Mouse (Mus musculus): ENCODE measurements around the gene Herc3.
A peak's percentile ranks its signal among the peaks of the same experiment; 100 is the strongest.
"Not testable (repeated sequence)": the region's sequence is repeated elsewhere in the genome, so short reads cannot be mapped to it uniquely, and the experiment has no call there.

Herc3 gene

DNA sequence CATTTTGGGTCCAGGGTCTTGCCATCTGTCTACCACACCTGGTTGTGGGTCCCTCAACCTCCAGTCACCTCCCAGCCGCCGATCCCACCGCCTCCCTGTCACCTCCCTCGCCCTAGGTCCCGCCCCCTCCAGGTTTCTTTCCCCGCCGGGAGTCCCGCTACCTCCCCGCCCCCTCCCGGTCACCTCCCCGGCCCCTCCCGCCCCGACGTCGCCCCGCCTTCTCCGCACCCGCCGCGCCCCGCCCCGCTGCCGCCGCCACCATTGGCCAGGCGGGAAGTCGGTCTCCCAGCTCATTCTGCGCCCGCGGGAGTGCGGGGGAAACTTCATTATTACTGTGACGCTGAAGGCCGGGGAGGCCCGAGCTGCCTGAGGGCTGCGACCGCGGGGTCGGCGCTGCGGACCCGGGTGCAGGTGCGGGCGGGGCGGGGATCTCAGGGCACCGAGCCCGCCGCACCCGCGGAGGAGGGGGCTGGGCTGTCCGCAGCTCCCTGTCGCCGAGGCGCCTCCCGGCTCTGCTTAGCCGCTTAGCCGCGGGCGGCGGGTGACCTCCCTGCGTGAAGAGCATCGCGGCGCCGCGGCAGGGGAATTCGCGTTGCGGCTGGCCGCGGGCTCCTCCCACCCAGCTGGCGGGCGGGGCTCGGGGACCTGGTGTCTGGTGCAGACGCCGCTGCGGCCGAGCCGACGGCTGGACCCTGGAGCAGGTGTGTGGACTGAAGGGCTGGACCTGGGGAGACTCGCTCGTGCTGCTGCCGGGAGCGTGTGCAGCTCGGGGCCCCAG, at the start of gene Herc3:
Gene Herc3, plus strand, starts transcription at position 234 of the 778 bp plus-strand sequence.
- DNase-seq = peak; percentile 83

- DNase-seq = no peak
Observed at GRCm38 (mm10) chr6:58801394-58801793, 29.9 kb upstream of the Herc3 start.

DNA sequence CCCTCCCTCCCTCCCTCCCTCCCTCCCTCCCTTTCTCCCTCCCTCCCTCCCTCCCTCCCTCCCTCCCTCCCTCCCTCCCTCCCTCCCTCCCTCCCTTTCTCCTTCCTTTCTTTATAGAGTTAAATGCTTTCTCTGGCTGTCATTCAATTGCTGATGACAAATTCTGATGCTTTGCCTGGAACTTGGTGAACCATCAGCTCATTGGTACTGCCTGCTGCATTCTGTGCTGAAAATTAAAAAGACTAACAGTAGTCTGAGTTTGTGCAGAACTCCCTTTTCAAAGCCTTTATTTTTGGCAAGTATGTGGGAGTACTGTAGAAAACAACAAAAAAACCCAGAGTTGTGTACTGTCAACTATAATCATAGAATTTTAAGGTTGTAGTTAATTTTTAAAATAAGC, 16.9 kb upstream of the Herc3 start:
- DNase-seq = no peak

GRCm38 (mm10) chr6:58817037-58817436, 14.2 kb upstream of the Herc3 start:
- not testable (repeated sequence) for DNase-seq

GRCm38 (mm10) chr6:58825619-58826018, 5.6 kb upstream of the Herc3 start:
- peak; percentile 70 for DNase-seq

DNA sequence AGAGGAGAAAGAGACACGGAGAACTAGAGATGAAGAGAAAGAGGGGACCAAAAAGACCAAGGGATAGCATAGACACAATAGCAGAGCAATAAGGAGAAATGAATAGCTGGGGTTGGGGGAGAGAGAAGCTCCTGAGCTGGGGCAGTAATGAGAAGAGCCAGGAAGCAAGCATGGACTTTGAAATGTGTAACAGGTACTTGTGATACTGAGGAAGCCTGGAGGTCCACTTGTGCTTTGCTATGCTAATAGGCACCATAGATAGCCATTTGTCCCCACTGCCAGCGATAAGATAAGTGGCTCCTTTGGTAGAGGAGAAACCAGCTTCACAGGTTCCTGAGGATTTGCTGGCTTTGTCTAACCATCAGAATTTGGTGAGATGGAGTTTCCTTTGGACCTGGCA, 5.2 kb upstream of the Herc3 start:
- DNase-seq = no peak

DNA sequence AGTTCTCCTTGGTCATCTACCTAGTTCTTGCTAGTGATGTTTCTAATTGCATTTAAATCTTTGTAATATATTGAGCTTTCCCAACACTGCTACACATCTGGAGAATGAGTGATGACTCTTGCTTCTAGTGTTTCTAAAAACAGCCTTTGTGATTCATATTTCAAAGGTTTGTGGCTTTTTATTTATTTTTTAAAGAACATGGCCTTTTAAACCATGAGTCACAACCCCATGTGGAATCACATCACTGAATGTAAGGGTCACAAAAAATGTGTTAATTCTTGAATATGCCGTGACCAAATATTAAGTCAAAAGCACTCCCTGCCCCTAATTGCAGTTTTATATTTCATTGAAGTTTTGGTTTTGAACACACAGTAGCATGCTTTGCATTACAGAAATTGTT, 2.7 kb upstream of the Herc3 start:
- no peak for DNase-seq

DNA sequence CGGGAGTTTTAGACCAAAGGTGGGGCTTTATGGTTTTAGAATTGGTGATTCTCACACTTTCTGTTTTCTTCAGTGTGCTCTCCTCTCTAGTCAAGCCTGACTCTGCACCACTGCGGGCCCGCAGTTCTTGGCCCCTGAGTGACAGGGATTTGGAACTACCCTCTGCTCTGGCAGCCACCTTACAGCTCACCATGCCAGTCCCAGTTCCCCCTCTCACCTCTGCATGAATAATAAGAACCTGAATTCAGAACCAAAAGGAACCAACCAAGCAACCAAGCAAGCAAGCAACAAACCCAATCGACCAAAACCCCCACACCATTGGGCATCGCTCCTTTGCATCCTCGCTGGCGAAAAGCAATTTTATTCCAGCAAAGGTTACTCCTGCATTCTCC, 429 bp upstream of the Herc3 start:
- no peak for DNase-seq

DNA sequence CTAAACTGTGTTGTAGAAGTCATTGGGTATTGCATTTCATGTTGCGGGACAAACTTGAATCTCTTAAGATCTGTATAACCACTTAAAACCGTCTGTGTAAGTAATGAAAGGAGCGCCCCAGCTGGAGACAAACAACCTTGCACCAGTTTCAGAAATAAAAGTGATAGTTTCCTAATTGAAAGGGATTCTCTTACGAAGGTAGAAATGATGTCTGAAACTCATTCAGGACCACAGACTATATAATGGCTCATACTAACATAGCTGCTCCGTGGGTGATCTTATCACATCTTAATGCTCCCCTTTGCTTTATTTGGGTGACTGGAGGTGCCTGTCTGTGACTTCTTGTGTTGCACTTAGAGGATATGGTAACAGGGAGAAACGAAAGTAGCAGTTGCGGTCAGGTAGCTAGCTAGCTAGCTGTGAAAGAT, 1.3 kb downstream of the Herc3 start:
- peak; percentile 56 for DNase-seq

DNA sequence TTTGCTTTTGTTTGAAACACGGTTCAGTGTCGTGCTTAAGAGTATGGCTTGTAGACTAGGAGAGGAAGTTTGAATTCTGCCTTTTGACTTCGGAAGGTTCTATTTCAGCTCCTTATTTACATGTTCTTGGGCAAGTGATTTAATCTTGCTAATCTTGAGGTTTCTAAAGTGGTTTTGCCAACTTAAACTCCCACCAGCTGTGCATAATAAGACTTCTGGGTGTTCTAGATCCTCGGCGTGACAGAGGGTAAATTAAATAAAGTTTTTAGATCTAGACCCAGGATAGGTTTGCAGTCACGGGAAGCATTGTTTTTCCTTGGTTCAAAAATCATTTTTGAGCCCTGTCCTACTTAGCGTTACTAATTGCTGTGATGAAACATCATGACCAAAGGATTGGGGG, 3.2 kb downstream of the Herc3 start:
- no peak for DNase-seq

DNA sequence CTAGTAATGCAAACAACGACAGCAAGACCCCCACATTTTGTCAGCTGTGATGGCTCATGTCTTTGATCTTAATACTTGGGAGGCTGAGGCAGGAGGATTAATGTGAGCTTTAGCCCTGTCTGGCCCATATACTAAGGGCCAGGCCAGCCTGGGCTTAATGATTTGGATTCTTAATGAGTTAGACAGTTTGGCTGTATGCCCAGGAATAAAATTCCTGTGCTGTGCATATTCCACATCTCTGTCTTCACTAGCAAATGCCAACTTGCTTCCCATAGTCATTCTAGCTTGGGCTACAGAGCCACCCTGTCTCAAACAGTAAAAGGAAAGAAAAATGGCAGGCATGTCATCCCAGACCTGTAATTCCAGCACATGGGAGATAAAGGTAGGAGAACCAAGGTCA, 4.3 kb downstream of the Herc3 start:
- DNase-seq = peak; percentile 63

DNA sequence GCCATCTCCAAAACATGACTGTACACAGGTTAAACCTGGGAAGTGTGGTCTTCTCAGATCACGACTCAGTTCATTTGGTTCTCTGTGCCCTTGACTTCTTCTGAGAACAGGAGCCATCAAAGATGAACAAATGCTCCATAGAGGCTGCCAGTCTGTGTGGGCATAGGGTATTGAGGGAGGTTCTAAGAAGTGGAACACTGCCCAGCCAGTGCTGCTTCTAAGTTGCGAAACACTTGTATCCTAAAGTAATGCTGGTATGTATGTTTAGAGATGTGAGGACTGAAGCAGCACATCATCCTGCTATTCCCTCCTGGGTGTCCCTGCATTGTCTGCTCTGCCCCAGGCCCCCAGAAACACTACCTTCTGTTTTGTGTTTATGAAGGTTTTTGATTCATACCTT, 5.2 kb downstream of the Herc3 start:
- no peak for DNase-seq

DNA sequence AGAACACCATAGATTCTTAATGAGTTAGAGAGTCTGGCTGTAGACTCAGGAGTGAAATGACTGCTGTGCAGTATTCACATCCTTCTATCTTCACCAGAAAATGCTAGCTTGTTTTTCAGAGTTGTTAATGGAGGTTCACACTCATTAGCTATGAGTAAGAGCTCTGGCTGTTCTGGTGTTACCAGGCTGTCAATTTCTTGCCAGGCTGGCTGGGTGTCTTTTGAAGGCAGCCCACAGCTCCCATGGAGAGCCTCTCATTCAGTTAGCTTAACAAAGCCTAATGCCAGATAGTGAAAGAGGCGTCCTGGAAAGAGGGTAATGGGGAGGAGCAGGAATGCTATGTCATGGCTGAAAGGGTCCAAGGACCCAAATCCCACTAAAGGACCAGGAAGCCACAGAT, 6.7 kb downstream of the Herc3 start:
- no peak for DNase-seq

DNA sequence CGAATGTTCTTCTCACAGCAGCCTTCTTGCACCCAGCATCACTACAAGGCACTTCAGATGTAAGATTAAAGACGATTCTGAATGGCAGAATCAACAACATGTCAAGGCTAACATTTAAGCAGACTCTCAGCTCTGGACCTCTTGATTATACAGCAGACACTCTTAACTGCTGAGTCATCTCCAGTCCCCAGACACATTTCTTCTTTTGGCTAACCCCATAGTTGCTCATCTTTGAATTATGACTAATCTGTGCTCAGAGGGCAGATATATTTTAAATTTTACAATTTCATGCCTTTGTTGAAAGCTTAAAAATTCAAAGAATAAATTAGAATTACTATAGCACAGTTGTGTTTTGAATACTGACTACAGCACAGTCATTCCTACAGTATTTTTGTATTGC, 9.9 kb downstream of the Herc3 start:
- no peak for DNase-seq

DNA sequence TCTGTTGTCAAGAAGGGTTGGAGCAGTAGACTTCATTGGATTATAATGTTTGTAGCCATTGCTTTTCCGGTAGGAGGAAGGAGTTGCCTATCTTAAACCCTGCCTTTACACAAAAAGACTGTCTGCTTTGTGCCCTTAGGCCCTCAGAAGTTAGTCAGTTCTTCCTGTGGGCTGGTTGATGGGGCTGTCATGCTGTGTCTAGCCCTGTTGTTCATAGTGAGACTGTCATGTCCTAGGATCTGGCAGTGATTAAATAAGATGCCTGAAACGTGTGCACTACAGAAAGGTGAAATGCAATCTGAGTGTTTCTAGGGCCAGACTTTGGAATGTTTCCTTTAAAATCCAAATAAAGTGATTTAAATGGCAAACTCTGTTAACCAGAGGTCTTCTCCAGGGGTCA, 10.9 kb downstream of the Herc3 start:
- DNase-seq = peak; percentile 53

- no peak for DNase-seq
Observed at GRCm38 (mm10) chr6:58843580-58843979, 12.3 kb downstream of the Herc3 start.

DNA sequence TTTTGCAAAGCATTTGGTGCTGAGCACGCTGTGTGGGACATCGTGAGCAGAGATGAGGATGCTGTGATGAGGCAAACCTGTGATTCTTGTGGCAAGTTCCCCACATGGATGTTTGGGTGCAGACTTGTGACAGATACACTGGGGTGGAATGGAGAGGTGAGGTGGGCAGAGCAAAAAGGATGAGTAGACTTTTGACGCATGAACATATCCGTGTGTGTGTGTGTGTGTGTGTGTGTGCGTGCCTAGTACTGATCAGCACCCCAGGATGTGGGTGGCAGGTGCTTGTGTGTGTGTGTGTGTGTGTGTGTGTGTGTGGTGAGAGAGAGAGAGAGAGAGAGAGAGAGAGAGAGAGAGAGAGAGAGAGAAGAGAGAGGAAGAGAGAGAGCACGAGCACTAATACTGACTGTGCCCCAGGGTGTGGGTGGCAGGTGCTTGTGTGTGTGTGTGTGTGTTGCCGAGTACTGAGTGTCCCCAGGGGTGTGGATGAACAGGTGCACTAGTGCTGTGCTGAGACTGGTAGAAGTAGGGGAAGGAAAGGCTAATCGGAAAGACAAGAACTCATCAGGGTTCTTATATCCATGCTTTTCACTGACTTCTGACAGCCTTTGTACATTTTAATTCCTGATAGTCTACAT, 13.0 kb downstream of the Herc3 start:
- DNase-seq = no peak

DNA sequence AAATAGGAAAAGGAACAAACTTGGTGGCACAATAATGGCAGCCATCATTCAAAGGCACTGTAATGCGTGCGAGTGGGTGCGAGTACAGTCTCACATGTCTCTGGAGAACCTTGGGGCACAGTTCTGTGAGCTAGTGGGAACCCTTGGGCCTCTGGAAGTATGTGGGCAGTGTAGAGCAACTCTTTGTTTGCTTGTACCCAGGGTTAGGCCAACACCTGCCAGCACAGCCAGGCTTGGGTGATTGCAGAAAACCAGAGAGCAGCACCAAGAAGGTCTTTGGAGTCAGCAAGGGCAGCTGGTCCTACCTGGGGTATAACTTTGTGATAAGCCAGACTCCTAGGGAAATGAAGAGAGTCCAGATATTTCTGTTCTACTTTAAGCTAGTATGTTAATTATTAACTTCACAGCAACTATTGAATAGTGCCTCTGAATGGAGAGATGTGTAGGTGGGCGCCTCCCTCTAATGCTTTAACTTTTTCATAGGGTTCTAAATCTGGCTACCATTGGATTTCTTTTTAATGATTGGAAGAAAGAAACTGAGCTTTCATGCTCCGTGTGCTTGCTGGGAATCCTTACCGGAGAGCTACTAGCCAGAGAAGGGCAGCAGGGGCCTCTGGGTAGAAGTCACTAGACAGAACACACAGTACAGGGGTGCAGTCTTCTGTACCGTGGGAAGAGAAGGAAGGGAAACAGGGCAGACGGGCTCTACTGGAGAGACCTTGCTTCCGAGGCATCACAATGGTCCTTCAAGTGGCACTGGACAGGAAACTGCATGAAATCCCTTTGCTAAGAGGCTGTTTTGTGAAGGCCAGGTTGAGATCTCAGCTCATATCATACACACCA, 15.8 kb downstream of the Herc3 start:
- no peak for DNase-seq

GRCm38 (mm10) chr6:58847836-58848235, 16.6 kb downstream of the Herc3 start:
- peak; percentile 42 for DNase-seq

GRCm38 (mm10) chr6:58849356-58849755, 18.1 kb downstream of the Herc3 start:
- no peak for DNase-seq

GRCm38 (mm10) chr6:58855676-58856367, 24.6 kb downstream of the Herc3 start:
- DNase-seq = no peak

GRCm38 (mm10) chr6:58856494-58856893, 25.2 kb downstream of the Herc3 start:
- no peak for DNase-seq

GRCm38 (mm10) chr6:58859517-58859916, 28.3 kb downstream of the Herc3 start:
- DNase-seq = no peak

All from kidney, adult 9 months (tissue).